Mouse (Mus musculus) heart, postnatal 0 days (tissue): ENCODE results near the gene Zmym6.

Source experiments
- CTCF ChIP-seq: IDR thresholded peaks from 2 replicates; pipeline ENCODE4 v1.5.1; 2016; ENCODE audit warnings: antibody characterized with exemption, control low read depth, low read depth
- EP300 ChIP-seq: IDR thresholded peaks from 2 replicates; pipeline ENCODE4 v1.6.1; 2016; ENCODE audit warnings: antibody characterized with exemption, low read depth

GRCm38 (mm10) chr4:127170866-127171265 lies 93.7 kb downstream of the Zmym6 start:
- no peak for TF ChIP-seq CTCF
- no peak for TF ChIP-seq EP300
